Mouse (Mus musculus) monocyte, adult 5-6 weeks (primary cell): Measurements from ENCODE around the gene Ctsa. TPM values are rescaled to one million over a fixed set of nuclear protein-coding genes. Genes with fewer than 3 reads are reported as not detected.
"Not testable (repeated sequence)": the region's sequence is repeated elsewhere in the genome, so short reads cannot be mapped to it uniquely, and the experiment has no call there.

ENCODE experiments used
- ATAC-seq: fragments of 153-309, 156-312 bp; replicated peaks from 2 replicates; pipeline ENCODE4 v1.8.0; 2017; ENCODE audit warnings: mild to moderate bottlenecking; ENCODE audit not compliant: low TSS enrichment, insufficient number of reproducible peaks, severe bottlenecking, poor library complexity, low FRiP score
- total RNA-seq: library from RNA; stranded (forward); fragments of 200-1000, 200-491, 200-594 nt; gene quantifications from 3 replicates; pipeline ENCODE4 v1.2.3, GENCODE M21; 2017

Ctsa gene
- total RNA-seq, 1 experiment from 2014 or later, result 330 TPM

- 0 out of 2 replicates have a peak, but pooled peaks have one; percentile 0 for ATAC-seq
These were observed 483 bp upstream of the Ctsa start for GRCm38 (mm10) chr2:164832032-164832747.

- peak; percentile 52 for ATAC-seq
These were observed 764 bp downstream of the Ctsa start, which contains the start of gene Neurl2 for GRCm38 (mm10) chr2:164833314-164833959. Neurl2 (minus strand) TSS chr2:164833456.

GRCm38 (mm10) chr2:164834531-164834930, 1.9 kb downstream of the Ctsa start:
- no peak for ATAC-seq

DNA sequence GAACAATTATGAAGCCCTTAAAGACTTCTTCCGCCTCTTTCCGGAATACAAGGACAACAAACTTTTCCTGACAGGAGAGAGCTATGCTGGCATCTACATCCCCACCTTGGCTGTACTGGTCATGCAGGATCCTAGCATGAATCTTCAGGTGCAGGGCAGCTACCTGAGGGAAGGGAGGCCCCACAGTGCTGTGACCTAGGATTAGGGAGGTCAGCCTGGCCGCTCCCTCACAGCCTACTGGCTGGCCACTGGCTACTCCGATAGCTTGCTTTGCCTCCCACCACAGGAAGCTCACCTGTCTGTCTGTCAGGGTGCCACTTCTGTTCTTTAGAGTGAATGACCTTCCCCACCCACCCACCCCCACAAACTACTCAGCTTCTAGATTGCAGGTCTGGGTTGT, 2.5 kb downstream of the Ctsa start:
- no peak for ATAC-seq

DNA sequence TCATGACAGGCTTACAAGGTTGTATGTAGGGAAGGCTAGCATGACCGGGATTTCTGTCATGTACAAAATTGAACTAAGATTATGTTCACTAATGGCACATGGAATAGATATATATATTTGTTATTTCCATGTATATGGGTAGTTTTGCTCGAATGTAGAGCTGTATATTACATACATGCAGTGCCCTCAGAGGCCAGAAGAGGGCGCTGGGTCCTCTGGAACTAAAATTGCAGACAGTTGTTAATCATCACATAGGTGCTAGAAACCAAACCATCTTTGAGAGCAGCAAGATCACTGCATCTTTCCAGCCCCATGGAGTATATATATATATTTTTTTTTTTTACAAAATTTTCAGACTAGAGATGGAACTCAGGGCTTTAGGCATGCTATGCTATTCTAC, 13.1 kb downstream of the Ctsa start:
- no peak for ATAC-seq

DNA sequence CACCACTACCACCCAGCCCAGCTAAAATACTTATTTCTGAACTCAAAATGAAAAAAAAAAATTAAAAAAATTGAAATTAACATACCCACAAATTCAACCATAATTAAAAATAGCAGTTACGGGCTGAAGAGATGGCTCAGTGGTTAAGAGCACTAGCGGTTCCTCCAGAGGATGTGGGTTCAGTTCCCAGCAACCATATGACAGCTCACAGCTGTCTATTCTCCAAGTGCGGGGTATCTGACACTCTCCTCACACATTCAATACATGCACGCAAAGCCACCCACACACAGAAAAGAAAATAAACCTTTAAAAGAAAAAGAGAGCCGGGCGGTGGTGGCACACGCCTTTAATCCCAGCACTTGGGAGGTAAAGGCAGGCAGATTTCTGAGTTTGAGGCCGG, 17.4 kb downstream of the Ctsa start:
- no peak for ATAC-seq

- not testable (repeated sequence) for ATAC-seq
These were observed 22.9 kb downstream of the Ctsa start for GRCm38 (mm10) chr2:164855572-164855971.

DNA sequence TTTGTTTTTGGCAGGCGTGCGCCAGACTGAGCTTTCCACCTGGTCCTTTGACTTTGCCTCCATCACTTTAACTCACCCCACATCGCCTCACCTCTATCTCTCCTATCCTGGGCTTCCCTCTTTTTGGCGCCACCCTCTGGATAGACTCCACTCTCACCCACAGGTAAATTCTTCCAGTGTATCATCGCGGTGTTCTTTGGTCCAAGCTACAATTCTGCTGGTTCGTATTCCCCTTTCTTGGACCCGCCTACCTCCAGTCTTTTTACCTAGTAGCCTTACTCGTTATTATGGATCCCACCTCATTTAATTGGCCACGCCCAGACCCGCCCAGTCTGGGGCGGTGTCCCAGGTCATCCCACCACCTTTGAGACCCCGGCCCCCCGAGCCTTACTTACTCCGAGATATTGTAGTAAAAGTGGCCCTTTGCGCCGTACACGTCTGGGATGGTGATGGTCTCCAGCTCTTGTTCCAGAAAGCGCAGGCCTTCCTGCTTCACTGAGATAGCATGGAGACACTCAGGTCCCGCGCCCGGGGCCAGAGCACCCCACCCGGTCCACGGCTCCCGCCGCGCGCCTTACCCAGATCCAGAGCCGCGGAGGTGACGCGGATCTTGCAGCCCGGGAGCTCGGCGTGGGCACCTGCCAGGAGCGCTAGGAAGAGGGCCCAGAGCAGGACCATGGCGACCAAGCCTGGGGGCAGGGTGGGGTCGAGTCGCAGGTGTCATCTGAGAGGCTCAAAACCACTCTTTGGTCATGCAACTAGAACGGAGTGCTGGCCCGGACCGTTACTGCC, 23.8 kb downstream of the Ctsa start:
- ATAC-seq, result peak; percentile 13

DNA sequence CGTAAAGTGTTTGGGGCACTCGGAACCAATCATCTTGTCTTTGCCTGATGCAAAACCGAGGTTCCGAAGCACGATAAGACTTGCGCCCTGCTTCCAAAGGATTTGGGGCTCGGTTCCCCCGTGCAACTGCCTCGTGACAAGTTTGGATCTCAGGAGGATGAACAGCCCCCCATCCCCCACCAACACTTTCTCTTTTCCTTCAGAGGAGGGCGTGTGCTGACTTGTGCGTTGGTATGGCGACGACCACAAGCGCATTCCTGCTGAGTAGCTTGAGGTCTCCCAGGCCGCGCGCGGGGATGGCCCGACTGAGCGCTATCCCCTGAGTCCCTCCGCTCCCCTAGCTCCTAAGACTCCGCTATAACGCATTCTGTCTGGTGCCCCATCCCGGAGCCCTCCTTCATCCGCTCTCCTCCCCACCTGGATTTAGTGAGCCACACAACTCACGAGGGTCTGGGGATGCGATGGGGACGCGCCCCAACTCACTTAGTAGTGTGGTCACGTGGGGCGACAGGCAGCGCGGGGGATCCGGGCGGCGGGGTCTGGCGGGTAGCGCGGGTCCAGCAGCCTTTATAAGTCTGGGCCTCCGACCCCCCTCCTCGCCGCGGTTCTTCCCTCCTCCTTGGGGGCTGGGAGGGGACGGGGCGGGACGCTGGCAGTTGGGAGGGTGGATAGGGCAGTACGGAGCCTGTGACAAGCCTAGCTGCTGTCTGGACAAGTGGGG, 24.6 kb downstream of the Ctsa start, which contains the start of gene Pltp:
Pltp (minus strand) TSS at position 611 of the 721 bp plus-strand sequence.
- peak; percentile 76 for ATAC-seq

DNA sequence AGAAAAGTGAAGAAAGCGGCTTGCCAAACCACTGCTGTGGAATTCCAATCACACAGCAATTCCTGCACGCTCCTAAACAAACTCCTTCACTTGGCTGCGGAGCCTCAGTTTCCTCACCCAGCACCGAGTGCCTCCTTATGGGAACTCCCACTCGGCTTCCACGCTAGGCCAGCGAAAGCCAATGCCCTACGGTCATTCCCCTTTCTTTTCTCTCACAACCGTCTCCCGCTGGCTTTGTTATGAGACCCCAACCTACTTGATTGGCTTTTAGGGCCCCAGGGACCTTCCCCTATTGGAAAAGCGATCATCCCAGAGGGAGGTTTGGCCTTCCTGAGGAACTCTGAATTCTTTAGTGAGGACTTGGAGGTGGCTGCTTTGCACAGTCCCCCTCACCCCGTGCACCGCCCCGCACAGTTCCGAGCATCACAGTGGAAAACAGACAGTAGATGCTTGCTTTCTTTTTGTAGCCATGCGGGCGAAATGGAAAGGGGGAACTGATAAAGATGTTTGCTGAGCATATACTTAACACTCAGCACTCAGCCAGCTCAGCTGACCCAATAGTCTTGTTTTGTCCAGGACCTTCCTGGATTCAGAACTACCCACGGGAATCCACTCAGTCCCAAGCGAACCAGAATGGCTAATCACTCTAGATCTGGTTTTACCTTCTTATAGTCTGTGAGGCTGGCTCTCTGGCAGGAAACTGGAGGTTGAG, 25.3 kb downstream of the Ctsa start:
- no peak for ATAC-seq

DNA sequence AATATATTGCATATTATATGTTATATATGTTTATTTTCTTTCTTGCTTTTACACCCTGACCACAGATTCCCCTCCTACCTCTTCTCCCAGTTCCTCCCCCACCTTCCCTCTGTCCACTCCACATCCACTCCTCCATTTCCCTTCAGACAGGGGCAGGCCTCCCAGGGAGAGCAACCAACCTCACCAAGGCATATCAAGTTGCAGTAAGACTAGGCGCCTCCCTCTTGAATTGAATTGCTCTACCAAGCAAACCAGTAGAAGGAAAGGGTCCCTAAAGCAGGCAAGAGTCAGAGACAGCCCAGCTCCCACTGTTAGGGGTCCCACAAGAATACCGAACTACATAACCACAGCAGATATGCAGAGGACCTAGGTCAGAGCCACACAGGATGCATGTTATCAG, 26.5 kb downstream of the Ctsa start:
- no peak for ATAC-seq

DNA sequence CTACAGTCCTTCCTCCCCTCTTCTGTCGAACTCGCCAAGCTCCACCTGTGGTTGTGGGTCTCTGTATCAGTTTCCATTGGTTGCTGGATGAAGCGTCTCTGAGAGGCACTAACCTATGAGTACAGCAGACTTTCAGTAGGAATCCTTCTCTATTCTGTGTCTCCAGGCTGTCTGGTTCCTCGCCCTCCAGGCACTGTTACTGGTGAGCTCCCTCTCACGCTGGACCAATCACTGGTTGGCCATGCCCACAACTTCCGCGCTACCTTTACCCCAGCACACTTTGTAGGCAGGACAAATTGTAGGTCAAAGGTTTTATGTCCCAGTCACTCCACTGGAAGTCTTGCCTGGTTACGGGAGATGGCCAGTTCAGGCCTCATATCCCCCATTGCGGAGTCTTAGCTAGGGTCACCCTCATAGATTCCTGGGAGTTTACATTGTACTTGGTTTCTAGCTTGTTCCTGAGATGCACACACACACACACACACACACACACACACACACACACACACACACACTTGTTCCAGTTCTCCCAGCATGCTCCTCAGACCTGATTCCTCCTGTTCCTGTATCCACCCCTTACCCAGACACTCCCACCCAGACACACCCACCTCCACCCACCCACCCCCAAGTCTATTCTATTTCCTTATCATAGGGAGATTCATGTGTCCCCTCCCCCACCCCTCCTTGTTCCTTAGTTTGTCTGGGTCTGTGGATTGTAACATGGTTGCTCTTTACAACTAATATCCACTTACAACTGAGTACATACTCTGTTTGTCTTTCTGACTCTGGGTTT, 27.2 kb downstream of the Ctsa start:
- ATAC-seq, result no peak

GRCm38 (mm10) chr2:164861094-164861493, 28.4 kb downstream of the Ctsa start:
- no peak for ATAC-seq

DNA sequence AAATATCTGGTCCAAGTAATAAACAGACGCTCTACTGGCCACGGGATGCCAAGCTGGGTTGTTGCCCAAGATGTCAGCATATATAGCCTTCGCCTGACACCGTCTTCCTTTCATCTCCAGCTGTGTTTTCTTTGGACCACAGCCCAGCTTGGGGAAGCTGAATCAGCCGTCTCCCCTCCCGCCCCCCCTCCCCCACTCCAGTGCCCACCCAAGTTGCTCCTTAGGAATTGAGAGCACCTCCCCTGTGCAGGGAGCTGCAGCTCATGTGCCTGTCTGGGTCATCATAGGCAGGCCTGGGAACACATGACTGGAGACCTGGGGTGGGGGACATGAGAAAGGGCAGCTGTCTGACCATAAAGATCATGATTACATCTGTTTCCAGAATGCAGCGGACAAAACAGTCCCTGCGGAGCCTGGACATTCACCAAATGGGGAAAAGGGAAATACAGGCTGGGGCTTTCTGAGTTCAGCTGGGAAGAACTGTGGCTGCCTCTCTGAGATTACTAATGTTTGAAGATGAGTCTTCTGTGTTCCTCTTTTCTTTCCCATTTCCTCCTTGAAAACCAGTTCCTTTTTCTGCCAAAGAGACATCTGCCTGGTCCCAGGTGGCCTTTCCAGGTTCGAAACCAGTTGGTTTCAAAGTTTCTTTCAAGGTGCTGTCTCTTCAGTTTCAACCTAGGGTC, 29.6 kb downstream of the Ctsa start:
- ATAC-seq, result peak; percentile 51

GRCm38 (mm10) chr2:164863411-164863810, 30.7 kb downstream of the Ctsa start:
- not testable (repeated sequence) for ATAC-seq

DNA sequence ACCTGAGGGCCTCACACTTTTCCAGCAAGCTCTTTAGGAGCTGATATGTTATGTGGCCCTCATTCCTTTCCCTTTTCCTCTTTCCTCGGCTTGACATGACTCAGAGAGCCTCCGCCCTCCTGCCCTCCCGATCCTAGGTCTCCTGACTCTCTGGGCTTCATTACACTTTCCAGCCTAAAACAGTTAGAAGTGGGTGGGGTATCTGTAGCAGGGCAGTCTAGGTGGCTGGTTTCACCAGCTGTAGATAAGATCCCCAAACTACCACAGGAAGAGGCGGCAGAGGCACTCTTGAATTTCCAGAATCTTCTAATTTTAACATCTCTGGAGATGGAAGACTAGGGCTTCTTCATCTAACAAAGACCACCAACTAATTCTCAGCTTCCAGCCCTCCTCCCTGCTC, 31.9 kb downstream of the Ctsa start:
- ATAC-seq, result no peak
